Mouse (Mus musculus) right cerebral cortex, postnatal 10 days (tissue): Measurements from ENCODE around the gene Hbb-bh1.
"Not testable (repeated sequence)": the region's sequence is repeated elsewhere in the genome, so short reads cannot be mapped to it uniquely, and the experiment has no call there.

Experiments used
- DNase-seq, 2 experiments: peaks; one replicate each; pipeline ENCODE4 v3.0.0; 2021; ENCODE audit warnings: low spot score in 2 of 2

The Hbb-bh1 gene

GRCm38 (mm10) chr7:103812174-103812573, 30.8 kb downstream of the Hbb-bh1 start:
- no peak for DNase-seq

GRCm38 (mm10) chr7:103811223-103811845, 31.6 kb downstream of the Hbb-bh1 start:
- no peak for DNase-seq

- DNase-seq, result no peak
Observed at GRCm38 (mm10) chr7:103810746-103811145, 32.2 kb downstream of the Hbb-bh1 start.

GRCm38 (mm10) chr7:103810296-103810695, 32.7 kb downstream of the Hbb-bh1 start:
- DNase-seq, result no peak

GRCm38 (mm10) chr7:103809801-103810155, 33.2 kb downstream of the Hbb-bh1 start:
- DNase-seq, result no peak

GRCm38 (mm10) chr7:103808971-103809800, 33.8 kb downstream of the Hbb-bh1 start:
- no peak for DNase-seq

GRCm38 (mm10) chr7:103808120-103808519, 34.8 kb downstream of the Hbb-bh1 start:
- not testable (repeated sequence) for DNase-seq

GRCm38 (mm10) chr7:103806856-103807255, 36.1 kb downstream of the Hbb-bh1 start:
- peak; percentile 19 to 25 for DNase-seq

- no peak for DNase-seq
Observed at GRCm38 (mm10) chr7:103792669-103793388, 50.1 kb downstream of the Hbb-bh1 start.

- DNase-seq, result no peak
Observed at GRCm38 (mm10) chr7:103791721-103792120, 51.2 kb downstream of the Hbb-bh1 start, which contains the start of gene Olfr67. Olfr67 (minus strand) TSS chr7:103791821.
